Mouse (Mus musculus): Measurements from ENCODE around the gene Fam92b. TPM values are rescaled to one million over a fixed set of nuclear protein-coding genes. Genes with fewer than 3 reads are reported as not detected.
A peak's percentile ranks its signal among the peaks of the same experiment; 100 is the strongest.

Fam92b gene
- total and polyA plus RNA-seq, 3 experiments = not detected

DNA sequence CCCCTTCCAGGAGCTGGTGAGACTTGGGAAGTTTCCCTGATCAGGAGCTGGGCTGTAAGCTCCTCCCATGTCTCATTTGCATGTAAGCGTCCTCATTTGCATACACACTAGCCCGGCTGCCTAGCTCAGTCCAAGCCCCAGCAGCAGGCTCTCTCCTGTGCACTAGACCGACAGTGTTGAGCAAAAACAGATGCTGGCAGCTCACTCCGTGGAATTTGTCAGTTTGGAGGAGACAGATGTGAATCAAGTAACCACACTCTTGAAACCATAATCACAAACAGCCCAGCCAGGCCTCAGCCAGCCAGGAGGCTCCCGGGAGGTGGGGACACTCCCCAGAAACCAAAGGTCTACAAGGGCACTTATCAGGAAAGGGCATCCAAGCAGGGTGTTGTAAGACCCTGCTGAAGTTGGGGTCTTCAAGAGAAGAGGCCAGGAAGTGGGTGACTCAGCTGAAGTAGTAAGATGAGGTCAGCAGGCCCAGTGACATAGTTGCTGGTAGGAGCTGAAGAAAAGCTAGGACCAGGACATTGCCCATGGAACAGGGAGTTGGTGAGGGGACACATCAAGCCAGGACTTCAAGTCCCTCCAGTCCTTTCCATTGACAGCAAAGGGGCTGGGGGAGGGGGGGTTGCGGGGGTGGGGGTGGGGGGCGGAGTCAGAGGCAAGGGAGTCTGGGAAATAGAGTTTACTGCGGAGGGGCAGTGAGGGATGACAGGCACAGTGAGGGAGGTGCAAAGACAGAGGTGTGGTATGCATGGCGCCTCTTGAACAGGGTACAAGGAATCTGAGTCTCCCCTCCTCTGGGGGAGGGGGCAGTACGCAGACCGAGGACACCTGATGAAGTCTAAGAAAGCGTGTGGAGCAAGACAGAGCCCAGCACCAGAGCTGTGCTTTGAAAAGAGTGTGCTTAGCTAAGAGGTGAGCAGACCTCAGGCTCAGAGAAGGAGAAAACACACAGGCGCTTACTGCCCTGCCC is 39.9 kb upstream of the Fam92b start:
- Histone ChIP-seq H3K27me3 (ENCODE audit: control insufficient read depth in 1 of 2, insufficient read depth in 2 of 2, low read length in 2 of 2) (no peaks in the 10 kb centered on the region), H3K9ac (ENCODE audit: control insufficient read depth, low read depth, low read length, poor library complexity, severe bottlenecking) (no peak overlapping the region), H3K27ac (ENCODE audit: control insufficient read depth, low read depth, low read length) (no peak overlapping the region), H3K79me2 (ENCODE audit: control insufficient read depth, insufficient read depth, low read length, poor library complexity) (no peaks in the 10 kb centered on the region), H3K36me3 (ENCODE audit: control insufficient read depth in 1 of 2, insufficient read depth in 2 of 2, low read length in 2 of 2) (no peaks in the 10 kb centered on the region), H3K9me3 (replicated peaks; ENCODE audit: insufficient read depth, low read length) (no peaks in the 10 kb centered on the region), H3K4me1 (ENCODE audit: control insufficient read depth in 1 of 2, insufficient read depth in 2 of 2, low read length in 2 of 2) (no peaks in the 10 kb centered on the region), H3K4me3 (ENCODE audit: control insufficient read depth in 1 of 2, insufficient read depth in 1 of 2, low read depth in 2 of 2, low read length in 2 of 2) (no peak overlapping the region)
- DNase-seq (ENCODE audit: low read depth, low spot score) = peak; percentile 34
- TF ChIP-seq USF1 (IDR thresholded peaks at IDR 0.05; ENCODE audit: low read depth, low read length) = no peak
- no peak for TF ChIP-seq BHLHE40 (IDR thresholded peaks at IDR 0.05; ENCODE audit: borderline replicate concordance, low read depth, low read length)
- TF ChIP-seq NRF1 (IDR thresholded peaks at IDR 0.05; ENCODE audit: insufficient read depth, low read depth, low read length, poor library complexity, severe bottlenecking) = no peak
- TF ChIP-seq CHD1 (IDR thresholded peaks at IDR 0.05; ENCODE audit: low read depth, low read length) = no peak
- TF ChIP-seq UBTF (IDR thresholded peaks at IDR 0.05; ENCODE audit: borderline replicate concordance, insufficient read depth, low read depth, low read length) = no peak
- no peak for TF ChIP-seq CHD2 (IDR thresholded peaks at IDR 0.05; ENCODE audit: low read length)

DNA sequence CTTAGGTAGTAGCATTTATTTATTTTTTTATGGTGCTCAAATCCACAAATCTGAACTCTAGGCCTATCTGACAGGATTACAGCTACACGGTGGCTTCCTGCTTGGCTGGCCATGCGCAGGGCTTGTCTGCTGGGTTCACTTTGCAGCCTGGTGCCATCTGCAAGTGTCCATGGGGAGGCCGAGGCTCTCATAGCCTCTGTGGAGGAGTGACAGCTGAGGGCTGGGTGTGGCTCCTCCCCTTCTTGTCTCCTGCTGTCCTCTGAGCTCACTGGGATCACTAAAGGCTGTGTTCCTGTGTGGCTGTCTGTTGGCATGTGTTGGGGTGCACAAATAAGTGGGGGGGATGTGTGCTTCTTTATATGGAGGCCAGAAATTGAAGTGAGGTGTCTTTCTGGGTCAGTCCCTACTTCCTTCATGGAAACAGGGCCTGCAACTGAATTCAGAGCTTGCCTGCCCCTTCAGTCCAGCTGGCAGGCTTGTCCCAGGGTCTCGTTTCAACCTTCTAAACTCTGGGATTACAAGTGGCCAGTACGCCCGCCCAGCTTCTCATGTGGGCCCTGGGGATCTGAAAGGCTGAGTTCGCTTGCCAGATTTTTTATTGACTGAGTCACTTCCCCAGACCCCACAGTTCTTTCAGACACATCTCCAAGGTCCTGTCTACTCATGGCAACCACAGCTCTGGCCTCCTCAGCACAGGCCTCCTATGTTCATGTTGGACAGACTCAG is 38.3 kb upstream of the Fam92b start:
- Histone ChIP-seq H3K27me3 (ENCODE audit: control insufficient read depth in 1 of 2, insufficient read depth in 2 of 2, low read length in 2 of 2) (no peaks in the 10 kb centered on the region), H3K4me3 (ENCODE audit: control insufficient read depth in 1 of 2, insufficient read depth in 1 of 2, low read depth in 2 of 2, low read length in 2 of 2) (no peak overlapping the region)

DNA sequence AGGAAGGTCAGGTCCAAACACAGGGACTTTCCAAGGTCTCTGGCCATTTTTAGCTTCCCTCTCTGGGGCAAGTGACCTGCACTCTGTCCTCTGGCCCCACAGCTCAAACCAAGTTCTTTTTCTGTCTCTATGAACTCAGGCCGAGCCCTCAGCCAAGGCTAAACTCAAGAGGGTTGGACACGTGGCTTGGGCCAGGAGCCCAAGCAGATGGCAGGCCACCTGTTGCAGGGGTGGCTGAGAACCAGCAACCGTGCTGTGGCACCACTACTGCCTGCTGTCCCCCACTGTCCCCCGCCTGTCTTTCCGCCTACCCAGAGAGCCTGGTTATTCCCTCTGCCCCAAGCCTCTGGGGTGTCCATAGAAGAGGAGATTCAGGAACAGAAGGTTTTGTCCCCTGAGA is 36.7 kb upstream of the Fam92b start:
- H3K9me3 ChIP-seq (replicated peaks; ENCODE audit: insufficient read depth, low read length) = no peaks in the 10 kb centered on the region
- no peaks in the 10 kb centered on the region for H3K4me1 ChIP-seq (ENCODE audit: control insufficient read depth in 1 of 2, insufficient read depth in 2 of 2, low read length in 2 of 2)
- no peak overlapping the region for H3K4me3 ChIP-seq (ENCODE audit: control insufficient read depth in 1 of 2, insufficient read depth in 1 of 2, low read depth in 2 of 2, low read length in 2 of 2)
- no peak overlapping the region for H3K27ac ChIP-seq (ENCODE audit: control insufficient read depth, low read depth, low read length)
- H3K79me2 ChIP-seq (ENCODE audit: control insufficient read depth, insufficient read depth, low read length, poor library complexity) = no peaks in the 10 kb centered on the region
- no peak overlapping the region for H3K9ac ChIP-seq (ENCODE audit: control insufficient read depth, low read depth, low read length, poor library complexity, severe bottlenecking)
- H3K36me3 ChIP-seq (ENCODE audit: control insufficient read depth in 1 of 2, insufficient read depth in 2 of 2, low read length in 2 of 2) = no peaks in the 10 kb centered on the region
- DNase-seq (ENCODE audit: low read depth, low spot score) = no peak
- no peaks in the 10 kb centered on the region for H3K27me3 ChIP-seq (ENCODE audit: control insufficient read depth in 1 of 2, insufficient read depth in 2 of 2, low read length in 2 of 2)
- no peak for TF ChIP-seq NELFE (IDR thresholded peaks at IDR 0.05; ENCODE audit: low read depth, low read length)
- no peak for TF ChIP-seq USF1 (IDR thresholded peaks at IDR 0.05; ENCODE audit: low read depth, low read length)
- no peak for TF ChIP-seq GABPA (IDR thresholded peaks at IDR 0.05; ENCODE audit: low read depth, low read length)
- TF ChIP-seq HCFC1 (IDR thresholded peaks at IDR 0.05; ENCODE audit: low read depth, low read length) = no peak
- no peak for TF ChIP-seq ZMIZ1 (IDR thresholded peaks at IDR 0.05; ENCODE audit: low read depth, low read length)
- no peak for TF ChIP-seq MAFK (IDR thresholded peaks at IDR 0.05; ENCODE audit: borderline replicate concordance, low read depth, low read length)
- no peak for TF ChIP-seq MYB (IDR thresholded peaks at IDR 0.05; ENCODE audit: low read depth, low read length)
- no peak for TF ChIP-seq MEF2A (IDR thresholded peaks at IDR 0.05; ENCODE audit: extremely low read depth, insufficient replicate concordance, low read depth, low read length, poor library complexity, severe bottlenecking)

More for the DNA sequence above, 38.3 kb upstream of the Fam92b start:
- no peak for DNase-seq (ENCODE audit: low read depth, low spot score)
- Histone ChIP-seq H3K9ac (ENCODE audit: control insufficient read depth, low read depth, low read length, poor library complexity, severe bottlenecking) (no peak overlapping the region), H3K4me1 (ENCODE audit: control insufficient read depth in 1 of 2, insufficient read depth in 2 of 2, low read length in 2 of 2) (no peaks in the 10 kb centered on the region), H3K9me3 (replicated peaks; ENCODE audit: insufficient read depth, low read length) (no peaks in the 10 kb centered on the region), H3K27ac (ENCODE audit: control insufficient read depth, low read depth, low read length) (no peak overlapping the region), H3K36me3 (ENCODE audit: control insufficient read depth in 1 of 2, insufficient read depth in 2 of 2, low read length in 2 of 2) (no peaks in the 10 kb centered on the region), H3K79me2 (ENCODE audit: control insufficient read depth, insufficient read depth, low read length, poor library complexity) (no peaks in the 10 kb centered on the region)
- TF ChIP-seq POLR2AphosphoS2 (IDR thresholded peaks at IDR 0.05; ENCODE audit: low read length) (no peak), RAD21 (IDR thresholded peaks at IDR 0.05; ENCODE audit: low read depth, low read length) (no peak), ETS1 (IDR thresholded peaks at IDR 0.05; ENCODE audit: low read depth, low read length) (no peak), GATA1 (IDR thresholded peaks at IDR 0.05; ENCODE audit: low read depth, low read length) (no peak), POLR2AphosphoS5 (IDR thresholded peaks at IDR 0.05; ENCODE audit: borderline replicate concordance, low read depth, low read length) (no peak), UBTF (IDR thresholded peaks at IDR 0.05; ENCODE audit: borderline replicate concordance, insufficient read depth, low read depth, low read length) (no peak), TAL1 (IDR thresholded peaks at IDR 0.05; ENCODE audit: low read length) (no peak), HCFC1 (IDR thresholded peaks at IDR 0.05; ENCODE audit: low read depth, low read length) (no peak), KAT2A (conservative IDR thresholded peaks at IDR 0.05; ENCODE audit: low read depth, low read length) (no peak)

All from MEL (cell line).